Mouse (Mus musculus) neural tube, embryonic 11.5 days (tissue): ENCODE measurements at regions not wholly inside any gene's neighbourhood (a gene's known extent, or its start where the extent isn't known, plus 50 kb on each side); places are given as distances from the start of the nearest gene placed in this dataset.

Source experiments
- ATAC-seq: fragments of 200-750 bp; cut with Nextera tagmentation; 2 replicates; pipeline ENCODE4 v1.8.0; 2017; ENCODE audit warnings: moderate number of reproducible peaks, mild to moderate bottlenecking, moderate TSS enrichment, moderate library complexity; ENCODE audit not compliant: insufficient read depth, low FRiP score, low TSS enrichment
- DNase-seq: peaks from one replicate; pipeline ENCODE4 v3.0.0-alpha.2; 2015; ENCODE audit warnings: low spot score
- H3K27ac ChIP-seq: fragments of 300-500 bp; sonication (generic); 2 replicates; pipeline ENCODE4 v1.5.1; 2014; ENCODE audit warnings: low read depth, mild to moderate bottlenecking, low read length
- H3K27me3 ChIP-seq: fragments of 300-500 bp; sonication (generic); 2 replicates; pipeline ENCODE4 v1.6.1; 2014; ENCODE audit warnings: mild to moderate bottlenecking, low read length, mixed read lengths; ENCODE audit not compliant: control insufficient read depth, insufficient read depth
- H3K36me3 ChIP-seq: fragments of 300-500 bp; sonication (generic); 2 replicates; pipeline ENCODE4 v1.6.1; 2014; ENCODE audit warnings: mild to moderate bottlenecking, low read length, moderate library complexity, mixed read lengths; ENCODE audit not compliant: control insufficient read depth, insufficient read depth
- H3K4me1 ChIP-seq: fragments of 300-500 bp; sonication (generic); 2 replicates; pipeline ENCODE4 v1.6.1; 2014; ENCODE audit warnings: low read length, mixed read lengths; ENCODE audit not compliant: control insufficient read depth, insufficient read depth
- H3K4me2 ChIP-seq: fragments of 300-500 bp; sonication (generic); 2 replicates; pipeline ENCODE4 v1.6.1; 2014; ENCODE audit warnings: low read depth, mild to moderate bottlenecking, moderate library complexity
- H3K4me3 ChIP-seq: fragments of 300-500 bp; sonication (generic); 2 replicates; pipeline ENCODE4 v1.5.1; 2014; ENCODE audit warnings: low read depth, low read length
- H3K9ac ChIP-seq: fragments of 300-500 bp; sonication (generic); 2 replicates; pipeline ENCODE4 v1.6.1; 2014; ENCODE audit warnings: mild to moderate bottlenecking, low read length
- H3K9me3 ChIP-seq: fragments of 300-500 bp; sonication (generic); 2 replicates; pipeline ENCODE4 v1.6.1; 2016; ENCODE audit warnings: low read length; ENCODE audit not compliant: control insufficient read depth
- WGBS: fragments of 180-500 bp; shearing (Covaris S2); extraction: QIAGEN DNeasy Blood & Tissue Kit; methylation state at CpG from one replicate; pipeline ENCODE4 v1.1.7; 2014; 5-methylcytosine and 5-hydroxymethylcytosine counted together

- H3K4me3 ChIP-seq, result no peak overlapping the region
- no peaks in the 10 kb centered on the region for H3K4me1 ChIP-seq
- H3K4me2 ChIP-seq, result no peak overlapping the region
- no peaks in the 10 kb centered on the region for H3K9me3 ChIP-seq
- H3K27ac ChIP-seq, result no peak overlapping the region
- no peak overlapping the region for H3K9ac ChIP-seq
- DNase-seq (no peak), ATAC-seq (no peak)
- no peaks in the 10 kb centered on the region for H3K27me3 ChIP-seq
- H3K36me3 ChIP-seq, result no peaks in the 10 kb centered on the region
- 94% methylated on average over 2 of the region's 2 CpGs for WGBS
Measured at GRCm38 (mm10) chr9:113243870-113244269, 464.2 kb downstream of the Pdcd6ip start.

GRCm38 (mm10) chr9:113233370-113233769 is 474.7 kb downstream of the Pdcd6ip start:
- DNase-seq (no peak), ATAC-seq (no peak)
- Histone ChIP-seq H3K4me3 (no peak overlapping the region), H3K4me1 (no peaks in the 10 kb centered on the region), H3K27ac (no peak overlapping the region), H3K9ac (no peak overlapping the region), H3K27me3 (no peaks in the 10 kb centered on the region), H3K4me2 (no peak overlapping the region), H3K36me3 (no peaks in the 10 kb centered on the region), H3K9me3 (no peaks in the 10 kb centered on the region)
- WGBS, result 88% methylated on average over 1 of the region's 1 CpGs

GRCm38 (mm10) chr9:113229391-113229790 is 478.7 kb downstream of the Pdcd6ip start:
- ATAC-seq (no peak), DNase-seq (no peak)
- 75% methylated on average over 1 of the region's 1 CpGs for WGBS
- H3K9me3 ChIP-seq, result no peaks in the 10 kb centered on the region
- no peak overlapping the region for H3K27ac ChIP-seq
- H3K4me2 ChIP-seq, result no peak overlapping the region
- no peaks in the 10 kb centered on the region for H3K36me3 ChIP-seq
- H3K27me3 ChIP-seq, result no peaks in the 10 kb centered on the region
- H3K4me3 ChIP-seq, result no peak overlapping the region
- no peaks in the 10 kb centered on the region for H3K4me1 ChIP-seq
- H3K9ac ChIP-seq, result no peak overlapping the region

GRCm38 (mm10) chr9:113213930-113214329 is 494.1 kb downstream of the Pdcd6ip start:
- no peaks in the 10 kb centered on the region for H3K27me3 ChIP-seq
- no peaks in the 10 kb centered on the region for H3K4me1 ChIP-seq
- DNase-seq (no peak), ATAC-seq (no peak)
- no peak overlapping the region for H3K4me2 ChIP-seq
- no peaks in the 10 kb centered on the region for H3K36me3 ChIP-seq
- H3K9ac ChIP-seq, result no peak overlapping the region
- 73% methylated on average over 5 of the region's 5 CpGs for WGBS
- H3K9me3 ChIP-seq, result no peaks in the 10 kb centered on the region
- H3K27ac ChIP-seq, result no peak overlapping the region
- H3K4me3 ChIP-seq, result no peak overlapping the region

- WGBS, result 87% methylated on average over 2 of the region's 2 CpGs
- no peaks in the 10 kb centered on the region for H3K4me1 ChIP-seq
- DNase-seq (no peak), ATAC-seq (no peak)
- H3K9me3 ChIP-seq, result no peaks in the 10 kb centered on the region
- no peak overlapping the region for H3K4me3 ChIP-seq
- H3K27ac ChIP-seq, result no peak overlapping the region
- H3K27me3 ChIP-seq, result no peaks in the 10 kb centered on the region
- H3K4me2 ChIP-seq, result no peak overlapping the region
- H3K36me3 ChIP-seq, result no peaks in the 10 kb centered on the region
- H3K9ac ChIP-seq, result no peak overlapping the region
Measured at GRCm38 (mm10) chr9:113212389-113212788, 495.7 kb downstream of the Pdcd6ip start.

- Histone ChIP-seq H3K27ac (no peak overlapping the region), H3K9ac (no peak overlapping the region), H3K4me1 (no peaks in the 10 kb centered on the region), H3K9me3 (no peaks in the 10 kb centered on the region), H3K36me3 (no peaks in the 10 kb centered on the region), H3K4me2 (no peak overlapping the region), H3K27me3 (no peaks in the 10 kb centered on the region), H3K4me3 (no peak overlapping the region)
- 50% methylated on average over 4 of the region's 4 CpGs for WGBS
- DNase-seq (no peak), ATAC-seq (no peak)
Measured at GRCm38 (mm10) chr9:113208181-113208580, 499.9 kb downstream of the Pdcd6ip start.

- no peak overlapping the region for H3K9ac ChIP-seq
- H3K4me1 ChIP-seq, result no peaks in the 10 kb centered on the region
- H3K9me3 ChIP-seq, result no peaks in the 10 kb centered on the region
- H3K27ac ChIP-seq, result no peak overlapping the region
- no peaks in the 10 kb centered on the region for H3K36me3 ChIP-seq
- no peak overlapping the region for H3K4me3 ChIP-seq
- DNase-seq (no peak), ATAC-seq (no peak)
- 92% methylated on average over 4 of the region's 4 CpGs for WGBS
- H3K27me3 ChIP-seq, result no peaks in the 10 kb centered on the region
- no peak overlapping the region for H3K4me2 ChIP-seq
Measured at GRCm38 (mm10) chr9:113199241-113199640, 508.8 kb downstream of the Pdcd6ip start.

GRCm38 (mm10) chr9:113195556-113195955 is 512.5 kb downstream of the Pdcd6ip start:
- H3K9ac ChIP-seq, result no peak overlapping the region
- 90% methylated on average over 4 of the region's 4 CpGs for WGBS
- no peak for DNase-seq
- H3K4me1 ChIP-seq, result no peaks in the 10 kb centered on the region
- H3K36me3 ChIP-seq, result no peaks in the 10 kb centered on the region
- H3K9me3 ChIP-seq, result no peaks in the 10 kb centered on the region
- no peaks in the 10 kb centered on the region for H3K27me3 ChIP-seq
- no peak overlapping the region for H3K4me3 ChIP-seq
- H3K27ac ChIP-seq, result no peak overlapping the region
- no peak overlapping the region for H3K4me2 ChIP-seq
- no peak for ATAC-seq

GRCm38 (mm10) chr9:113192773-113193172 is 515.3 kb downstream of the Pdcd6ip start:
- WGBS, result 63% methylated on average over 3 of the region's 3 CpGs
- no peaks in the 10 kb centered on the region for H3K9me3 ChIP-seq
- H3K36me3 ChIP-seq, result no peaks in the 10 kb centered on the region
- ATAC-seq, result no peak
- H3K4me1 ChIP-seq, result no peaks in the 10 kb centered on the region
- DNase-seq, result no peak
- H3K4me2 ChIP-seq, result no peak overlapping the region
- no peak overlapping the region for H3K27ac ChIP-seq
- H3K4me3 ChIP-seq, result no peak overlapping the region
- no peak overlapping the region for H3K9ac ChIP-seq
- no peaks in the 10 kb centered on the region for H3K27me3 ChIP-seq
